Mouse (Mus musculus) forebrain, embryonic 16.5 days (tissue): ENCODE results near the gene Epm2aip1. TPM values are rescaled to one million over a fixed set of nuclear protein-coding genes. Genes with fewer than 3 reads are reported as not detected.

Source experiments
- ATAC-seq: fragments of 200-750 bp; cut with Nextera tagmentation; 2 replicates; pipeline ENCODE4 v1.8.0; 2017; ENCODE audit warnings: mild to moderate bottlenecking, moderate library complexity
- H3K27ac ChIP-seq: fragments of 300-500 bp; sonication (generic); 2 replicates; pipeline ENCODE4 v1.5.1; 2014; ENCODE audit warnings: low read length, control low read depth
- H3K27me3 ChIP-seq: fragments of 300-500 bp; sonication (generic); replicated peaks from 2 replicates; pipeline ENCODE4 v1.6.1; 2014; ENCODE audit warnings: low read length; ENCODE audit not compliant: control insufficient read depth, insufficient read depth
- H3K36me3 ChIP-seq: fragments of 300-500 bp; sonication (generic); 2 replicates; pipeline ENCODE4 v1.6.1; 2014; ENCODE audit not compliant: control insufficient read depth, insufficient read depth
- H3K4me1 ChIP-seq: fragments of 300-500 bp; sonication (generic); replicated peaks from 2 replicates; pipeline ENCODE4 v1.6.1; 2014; ENCODE audit warnings: low read length; ENCODE audit not compliant: control insufficient read depth, insufficient read depth
- H3K4me2 ChIP-seq: fragments of 300-500 bp; sonication (generic); 2 replicates; pipeline ENCODE4 v1.6.1; 2014; ENCODE audit warnings: mild to moderate bottlenecking, low read length, control low read depth
- H3K4me3 ChIP-seq: fragments of 300-500 bp; sonication (generic); replicated peaks from 2 replicates; pipeline ENCODE4 v1.5.1; 2014; ENCODE audit warnings: mild to moderate bottlenecking, low read length, control low read depth
- H3K9ac ChIP-seq: fragments of 300-500 bp; sonication (generic); replicated peaks from 2 replicates; pipeline ENCODE4 v1.6.1; 2014; ENCODE audit warnings: low read depth, low read length, control low read depth
- H3K9me3 ChIP-seq: fragments of 300-500 bp; sonication (generic); 2 replicates; pipeline ENCODE4 v1.6.1; 2016; ENCODE audit warnings: low read length; ENCODE audit not compliant: control insufficient read depth
- WGBS: fragments of 180-500 bp; shearing (Covaris S2); extraction: QIAGEN DNeasy Blood & Tissue Kit; methylation state at CpG from one replicate; pipeline ENCODE4 v1.1.7; 2014; 5-methylcytosine and 5-hydroxymethylcytosine counted together
- polyA plus RNA-seq: library from polyadenylated mRNA; unstranded; fragments of >200 nt; fragmentation: Nextera tagmentation; extraction: Ambion mirVana; gene quantifications from 2 replicates; pipeline ENCODE4 v1.2.1, GENCODE M21; 2015

The Epm2aip1 gene
- polyA plus RNA-seq, 1 experiment from 2014 or later: 60.2 TPM

DNA sequence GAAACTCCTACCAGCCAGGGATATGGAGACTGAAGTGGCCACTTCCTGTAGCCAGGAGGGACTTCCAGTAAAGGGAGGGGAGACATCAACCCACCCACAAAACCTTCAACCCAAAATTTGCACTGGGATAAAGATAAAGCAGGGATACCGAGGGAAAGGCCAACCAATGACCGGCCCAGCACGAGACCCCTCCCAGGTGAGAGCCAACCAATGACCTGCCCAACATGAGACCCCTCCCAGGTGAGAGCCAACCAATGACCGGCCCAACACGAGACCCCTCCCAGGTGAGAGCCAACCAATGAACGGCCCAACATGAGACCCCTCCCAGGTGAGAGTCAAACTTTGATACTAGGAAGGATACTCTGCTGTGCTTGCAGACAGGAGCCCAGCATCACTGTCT, 23.2 kb downstream of the Epm2aip1 start:
- Histone ChIP-seq H3K4me2 (no peak overlapping the region), H3K27me3 (no peaks in the 10 kb centered on the region), H3K36me3 (no peaks in the 10 kb centered on the region), H3K9me3 (no peaks in the 10 kb centered on the region), H3K9ac (no peak overlapping the region), H3K4me3 (no peak overlapping the region), H3K27ac (no peak overlapping the region), H3K4me1 (no peaks in the 10 kb centered on the region)
- WGBS: 95% methylated on average over 6 of the region's 6 CpGs
- no peak for ATAC-seq

DNA sequence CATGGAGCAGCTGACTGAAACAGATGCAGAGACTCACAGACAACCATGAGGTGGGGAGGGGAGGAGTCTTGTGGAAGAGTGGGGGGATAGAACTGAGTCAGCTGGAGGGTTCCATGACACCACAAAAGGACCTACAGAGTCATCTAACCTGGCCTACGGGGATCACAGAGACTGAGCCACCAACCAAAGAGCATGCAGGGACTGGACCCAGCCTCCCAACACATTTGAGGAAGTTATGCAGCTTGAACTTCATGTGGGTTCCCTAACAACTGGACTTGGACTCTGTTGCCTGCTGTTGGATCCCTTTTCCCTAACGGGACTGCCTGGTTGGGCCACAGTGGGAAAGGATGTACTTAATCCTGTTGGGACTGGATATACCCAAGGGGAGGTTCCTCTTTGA, 23.6 kb downstream of the Epm2aip1 start:
- no peak overlapping the region for H3K9ac ChIP-seq
- ATAC-seq: no peak
- no peaks in the 10 kb centered on the region for H3K36me3 ChIP-seq
- H3K27me3 ChIP-seq: no peaks in the 10 kb centered on the region
- 65% methylated on average over 2 of the region's 2 CpGs for WGBS
- no peak overlapping the region for H3K4me3 ChIP-seq
- H3K4me2 ChIP-seq: no peak overlapping the region
- no peak overlapping the region for H3K27ac ChIP-seq
- H3K9me3 ChIP-seq: no peaks in the 10 kb centered on the region
- H3K4me1 ChIP-seq: no peaks in the 10 kb centered on the region

DNA sequence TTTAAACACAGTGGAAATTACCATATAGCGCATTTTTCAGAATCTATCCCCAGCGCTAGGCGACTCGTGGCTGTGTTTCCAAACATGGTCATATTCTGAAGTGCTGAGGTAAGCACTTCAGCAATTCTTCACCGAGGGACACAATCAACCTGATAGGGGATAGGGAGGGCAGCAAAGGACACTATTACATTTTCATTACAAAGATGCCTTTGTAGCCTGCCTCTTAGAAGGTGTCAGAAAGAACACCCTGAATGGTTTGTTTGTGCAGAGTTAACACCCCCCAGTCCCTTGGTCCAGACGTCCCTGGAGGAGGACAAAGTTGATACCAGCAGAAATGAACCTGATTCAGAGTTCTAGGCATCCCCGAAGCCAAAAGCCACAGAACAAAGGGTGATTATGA, 24.7 kb downstream of the Epm2aip1 start:
- ATAC-seq: no peak
- H3K27ac ChIP-seq: no peak overlapping the region
- H3K36me3 ChIP-seq: no peaks in the 10 kb centered on the region
- no peak overlapping the region for H3K4me3 ChIP-seq
- no peaks in the 10 kb centered on the region for H3K27me3 ChIP-seq
- WGBS: 73% methylated on average over 7 of the region's 7 CpGs
- no peaks in the 10 kb centered on the region for H3K9me3 ChIP-seq
- no peaks in the 10 kb centered on the region for H3K4me1 ChIP-seq
- no peak overlapping the region for H3K9ac ChIP-seq
- no peak overlapping the region for H3K4me2 ChIP-seq

DNA sequence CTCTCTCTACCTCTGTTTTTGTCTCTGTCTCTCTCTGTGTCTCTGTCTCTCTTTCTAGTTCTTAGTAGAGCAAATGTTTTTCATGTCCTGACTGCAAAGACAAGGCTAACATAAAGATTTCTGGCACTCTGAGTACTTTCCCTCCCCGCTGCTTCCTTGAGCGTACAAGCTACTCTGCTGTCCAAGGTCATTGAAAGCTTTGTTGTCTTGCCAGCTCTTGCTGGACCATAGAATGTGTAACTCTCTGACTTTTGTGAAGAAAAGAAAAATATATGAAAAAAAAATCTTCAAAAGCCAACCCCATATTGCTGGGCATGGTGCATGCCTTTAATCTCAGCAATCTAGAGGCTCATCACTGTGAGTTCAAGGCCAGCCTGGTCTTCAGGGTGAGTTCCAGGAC, 26.9 kb downstream of the Epm2aip1 start:
- 87% methylated on average over 2 of the region's 2 CpGs for WGBS
- Histone ChIP-seq H3K4me3 (no peak overlapping the region), H3K36me3 (no peaks in the 10 kb centered on the region), H3K4me1 (no peaks in the 10 kb centered on the region), H3K9ac (no peak overlapping the region), H3K9me3 (no peaks in the 10 kb centered on the region), H3K27ac (no peak overlapping the region), H3K4me2 (no peak overlapping the region), H3K27me3 (no peaks in the 10 kb centered on the region)
- no peak for ATAC-seq

DNA sequence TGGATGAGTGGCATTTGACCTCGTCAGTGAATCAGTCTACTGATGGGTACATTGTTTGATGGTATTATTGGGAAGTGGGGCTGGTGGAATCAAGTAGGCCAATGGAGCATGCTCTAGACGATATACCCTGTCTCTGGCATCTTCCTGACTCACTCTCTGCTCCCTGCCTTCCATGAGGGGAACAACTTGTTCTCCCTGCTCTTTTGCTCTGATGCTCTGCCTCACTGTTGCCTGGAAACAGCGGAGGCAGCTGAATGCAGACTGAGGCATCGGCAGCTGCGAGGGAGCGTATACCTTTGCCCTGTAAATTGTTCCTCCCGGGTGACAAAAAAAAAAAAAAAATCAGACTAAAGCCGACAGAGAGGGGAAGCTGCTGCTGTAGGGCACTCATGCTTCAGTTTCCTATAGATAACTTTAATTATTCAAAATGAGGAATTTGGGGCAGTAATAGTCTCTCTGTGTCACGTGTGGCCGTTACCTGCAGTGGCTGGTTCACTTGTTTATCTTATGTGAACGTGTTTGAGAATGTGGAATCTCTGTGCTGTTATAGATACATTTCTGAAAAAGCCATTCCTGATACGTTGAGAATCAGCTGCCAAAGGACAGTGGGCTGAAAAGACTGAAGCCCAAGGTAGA, 30.6 kb downstream of the Epm2aip1 start:
- Histone ChIP-seq H3K27me3 (no peaks in the 10 kb centered on the region), H3K36me3 (no peaks in the 10 kb centered on the region), H3K9ac (no peak overlapping the region), H3K4me3 (no peak overlapping the region), H3K4me1 (no peaks in the 10 kb centered on the region), H3K27ac (no peak overlapping the region), H3K9me3 (no peaks in the 10 kb centered on the region), H3K4me2 (no peak overlapping the region)
- no peak for ATAC-seq
- 53% methylated on average over 12 of the region's 12 CpGs for WGBS

DNA sequence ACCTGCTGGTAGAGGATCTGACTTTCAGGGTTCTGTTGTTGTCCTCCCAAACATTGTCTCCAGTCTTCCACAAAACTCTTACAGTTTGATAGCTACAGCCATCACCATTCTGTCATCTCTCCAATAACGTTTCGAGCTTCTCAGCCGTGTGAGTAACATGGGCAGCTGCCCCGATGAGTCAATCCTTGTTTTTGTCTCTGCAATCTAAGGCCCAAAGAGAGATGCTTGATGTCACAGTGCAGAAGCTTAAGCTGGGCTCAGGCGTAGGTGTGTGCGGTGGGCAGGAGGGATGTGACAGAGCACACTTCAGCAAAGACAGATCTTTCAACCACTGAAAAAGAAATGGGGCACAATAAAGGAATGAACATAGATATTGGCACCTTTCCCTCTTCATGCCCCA, 32.3 kb downstream of the Epm2aip1 start:
- Histone ChIP-seq H3K27me3 (no peaks in the 10 kb centered on the region), H3K9me3 (no peaks in the 10 kb centered on the region), H3K4me1 (no peaks in the 10 kb centered on the region), H3K4me2 (no peak overlapping the region), H3K9ac (no peak overlapping the region), H3K27ac (no peak overlapping the region), H3K4me3 (no peak overlapping the region), H3K36me3 (no peaks in the 10 kb centered on the region)
- WGBS: 94% methylated on average over 6 of the region's 6 CpGs
- no peak for ATAC-seq

DNA sequence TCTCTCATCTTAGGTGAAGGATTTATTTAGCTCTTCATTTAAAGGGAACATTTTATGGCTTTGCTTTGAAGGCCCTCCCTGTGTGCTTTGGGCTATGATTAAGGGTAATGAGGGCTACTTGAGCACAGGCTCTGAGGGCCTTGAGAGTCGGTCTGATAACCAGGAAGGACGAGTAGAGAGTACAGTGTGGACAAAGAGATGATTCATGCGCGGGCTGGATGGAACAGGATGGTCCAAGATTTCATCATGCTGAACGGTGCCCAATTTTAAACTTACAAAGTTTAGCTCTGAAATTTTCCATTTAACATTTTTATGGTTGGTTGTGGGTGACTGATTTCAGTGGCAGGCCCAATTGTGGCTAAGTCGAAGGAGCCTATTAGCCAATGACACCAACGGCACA, 34.4 kb downstream of the Epm2aip1 start:
- Histone ChIP-seq H3K36me3 (no peaks in the 10 kb centered on the region), H3K27me3 (peaks cover 18% of the 10 kb centered on the region), H3K27ac (no peak overlapping the region), H3K4me2 (no peak overlapping the region), H3K4me3 (no peak overlapping the region), H3K9me3 (no peaks in the 10 kb centered on the region; the same call in 1 of the 2 replicates), H3K4me1 (no peaks in the 10 kb centered on the region), H3K9ac (no peak overlapping the region)
- WGBS: 86% methylated on average over 7 of the region's 7 CpGs
- ATAC-seq: no peak

DNA sequence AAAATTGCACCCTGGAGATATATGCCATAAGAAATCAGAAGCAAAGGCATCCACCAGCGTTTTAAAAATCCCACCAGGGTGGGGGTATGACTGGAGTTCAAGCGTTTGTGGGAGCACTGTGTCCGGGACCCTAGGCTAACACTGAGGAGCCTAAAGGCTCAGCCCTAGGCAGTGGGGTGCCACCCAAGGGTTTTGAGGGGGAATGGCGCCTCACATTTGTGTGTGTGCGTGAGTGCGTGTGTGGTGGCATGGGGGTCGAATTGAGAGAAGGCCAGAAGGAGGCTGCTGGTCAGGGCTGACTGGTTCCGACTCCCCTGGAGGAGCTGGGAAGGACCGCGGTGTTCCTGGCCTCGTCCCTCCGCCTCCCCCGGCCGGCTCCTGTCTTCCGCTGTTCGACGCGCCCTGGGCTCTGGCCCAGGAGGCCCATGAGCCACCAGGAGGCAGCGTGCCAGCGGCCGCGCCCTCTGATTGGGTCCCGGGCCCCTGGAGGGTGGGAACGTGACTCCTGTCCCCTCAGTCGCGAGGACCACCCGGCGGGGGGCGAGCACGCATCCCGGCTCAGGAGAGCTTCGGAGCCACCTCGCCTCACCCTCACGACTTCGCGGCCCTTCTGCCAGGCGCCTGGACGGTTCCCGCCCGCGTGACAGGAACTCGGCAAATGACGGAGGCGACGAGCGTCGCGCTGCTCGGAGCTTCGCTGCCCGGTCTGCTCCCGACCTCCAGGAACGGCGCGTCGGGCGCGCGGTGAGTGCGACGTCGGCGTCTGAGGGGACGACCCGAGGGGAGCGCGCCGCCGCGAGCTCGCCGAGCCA, 39.5 kb downstream of the Epm2aip1 start, which contains the start of gene Trank1:
Gene Trank1, plus strand, starts transcription at position 709 of the 812 bp plus-strand sequence.
- Histone ChIP-seq H3K4me2 (peak within 1 kb of the TSS; percentile 83), H3K27me3 (peaks cover 37% of the 10 kb centered on the region), H3K4me1 (peaks cover 15% of the 10 kb centered on the region), H3K4me3 (peak within 1 kb of the TSS; percentile 58), H3K9me3 (no peaks in the 10 kb centered on the region; the same call in 1 of the 2 replicates), H3K27ac (no peak within 1 kb of the TSS), H3K9ac (peak within 1 kb of the TSS; percentile 61), H3K36me3 (no peaks in the 10 kb centered on the region)
- peak; percentile 66 for ATAC-seq
- 9% methylated on average over 68 of the region's 72 CpGs for WGBS

DNA sequence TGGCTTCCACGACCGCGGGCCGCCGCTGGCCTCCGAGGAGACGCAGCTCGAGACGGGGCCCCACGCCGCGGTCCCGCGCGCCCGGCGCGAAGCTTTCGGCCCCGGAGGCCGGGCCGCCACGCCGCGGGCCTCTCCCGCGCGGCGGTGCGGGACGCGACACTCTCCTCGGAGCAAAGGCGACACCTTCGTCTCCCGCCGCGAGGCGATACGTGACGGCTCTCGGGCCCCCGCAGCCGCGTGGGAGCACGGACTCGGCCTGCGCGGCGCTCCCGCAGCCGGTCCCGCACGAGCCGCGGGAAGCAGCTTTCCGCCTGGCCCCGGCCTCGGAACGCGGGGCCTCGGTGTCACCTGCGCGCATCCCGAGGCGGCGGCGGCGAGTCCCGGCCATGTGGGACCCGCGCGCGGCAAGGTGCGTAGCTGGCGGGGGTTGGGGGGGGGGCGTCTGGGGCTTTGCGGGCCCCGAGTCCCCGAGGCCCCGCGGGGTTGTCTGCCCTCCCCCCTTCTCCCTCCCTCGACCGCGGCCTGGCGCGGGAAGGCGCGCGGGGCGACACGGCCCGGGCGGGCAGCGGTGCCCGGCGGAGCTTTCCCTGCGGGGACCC, 40.2 kb downstream of the Epm2aip1 start:
- peaks cover 37% of the 10 kb centered on the region for H3K27me3 ChIP-seq
- 2% methylated on average over 71 of the region's 98 CpGs for WGBS
- no peaks in the 10 kb centered on the region for H3K36me3 ChIP-seq

More for the DNA sequence above, 40.2 kb downstream of the Epm2aip1 start:
- Histone ChIP-seq H3K9ac (peak overlapping the region; percentile 61), H3K4me2 (peak overlapping the region; percentile 83), H3K9me3 (no peaks in the 10 kb centered on the region; the same call in 1 of the 2 replicates), H3K4me1 (peaks cover 15% of the 10 kb centered on the region), H3K27ac (no peak overlapping the region), H3K4me3 (peak overlapping the region; percentile 58)
- ATAC-seq: peak; percentile 60
